Mouse (Mus musculus): ENCODE data around the gene 4930558C23Rik.

- TF ChIP-seq POLR2A (IDR thresholded peaks at IDR 0.05; ENCODE audit: insufficient read length, low read depth) (no peak), TCF12 (IDR thresholded peaks at IDR 0.05; ENCODE audit: insufficient read depth, poor library complexity, severe bottlenecking) (no peak), MAX (IDR thresholded peaks at IDR 0.05; ENCODE audit: low read depth) (no peak)
Observed at GRCm38 (mm10) chr3:95434983-95435370, 32.3 kb upstream of the 4930558C23Rik start.

All from myocyte (in vitro differentiated cells).